Mouse (Mus musculus) stomach, embryonic 16.5 days (tissue): ENCODE data around the gene Cox8a. TPM values are rescaled to one million over a fixed set of nuclear protein-coding genes. Genes with fewer than 3 reads are reported as not detected.
A peak's percentile ranks its signal among the peaks of the same experiment; 100 is the strongest.

Source experiments
- ATAC-seq: fragments of 200-750 bp; cut with Nextera tagmentation; 2 replicates; pipeline ENCODE4 v1.8.0; 2017; ENCODE audit warnings: moderate number of reproducible peaks, moderate TSS enrichment; ENCODE audit not compliant: insufficient read depth, low FRiP score
- H3K27ac ChIP-seq: fragments of 300-500 bp; sonication (generic); 2 replicates; pipeline ENCODE4 v1.5.1; 2014; ENCODE audit warnings: low read length
- H3K27me3 ChIP-seq: fragments of 300-500 bp; sonication (generic); 2 replicates; pipeline ENCODE4 v1.6.1; 2014; ENCODE audit warnings: low read length, control low read depth, mixed read lengths; ENCODE audit not compliant: control insufficient read depth, insufficient read depth
- H3K36me3 ChIP-seq: fragments of 300-500 bp; sonication (generic); 2 replicates; pipeline ENCODE4 v1.6.1; 2014; ENCODE audit warnings: low read length; ENCODE audit not compliant: control insufficient read depth, insufficient read depth
- H3K4me1 ChIP-seq: fragments of 300-500 bp; sonication (generic); 2 replicates; pipeline ENCODE4 v1.6.1; 2014; ENCODE audit warnings: low read length, control low read depth, mixed read lengths; ENCODE audit not compliant: control insufficient read depth, insufficient read depth
- H3K4me2 ChIP-seq: fragments of 300-500 bp; sonication (generic); 2 replicates; pipeline ENCODE4 v1.6.1; 2014; ENCODE audit warnings: low read depth, low read length, mixed read lengths
- H3K4me3 ChIP-seq: fragments of 300-500 bp; sonication (generic); replicated peaks from 2 replicates; pipeline ENCODE4 v1.5.1; 2014; ENCODE audit warnings: mild to moderate bottlenecking, low read length
- H3K9ac ChIP-seq: fragments of 300-500 bp; sonication (generic); 2 replicates; pipeline ENCODE4 v1.6.1; 2014; ENCODE audit warnings: low read length
- H3K9me3 ChIP-seq: fragments of 300-500 bp; sonication (generic); replicated peaks from 2 replicates; pipeline ENCODE4 v1.6.1; 2016; ENCODE audit warnings: low read length, control low read depth; ENCODE audit not compliant: control insufficient read depth
- WGBS: fragments of 180-500 bp; shearing (Covaris S2); extraction: QIAGEN DNeasy Blood & Tissue Kit; methylation state at CpG from one replicate; pipeline ENCODE4 v1.1.7; 2014; 5-methylcytosine and 5-hydroxymethylcytosine counted together
- polyA plus RNA-seq: library from polyadenylated mRNA; unstranded; fragments of >200 nt; fragmentation: Nextera tagmentation; extraction: Ambion mirVana; gene quantifications from 2 replicates; pipeline ENCODE4 v1.2.1, GENCODE M21; 2015

Gene Cox8a
- polyA plus RNA-seq, 1 experiment from 2014 or later, result 1,009 TPM

DNA sequence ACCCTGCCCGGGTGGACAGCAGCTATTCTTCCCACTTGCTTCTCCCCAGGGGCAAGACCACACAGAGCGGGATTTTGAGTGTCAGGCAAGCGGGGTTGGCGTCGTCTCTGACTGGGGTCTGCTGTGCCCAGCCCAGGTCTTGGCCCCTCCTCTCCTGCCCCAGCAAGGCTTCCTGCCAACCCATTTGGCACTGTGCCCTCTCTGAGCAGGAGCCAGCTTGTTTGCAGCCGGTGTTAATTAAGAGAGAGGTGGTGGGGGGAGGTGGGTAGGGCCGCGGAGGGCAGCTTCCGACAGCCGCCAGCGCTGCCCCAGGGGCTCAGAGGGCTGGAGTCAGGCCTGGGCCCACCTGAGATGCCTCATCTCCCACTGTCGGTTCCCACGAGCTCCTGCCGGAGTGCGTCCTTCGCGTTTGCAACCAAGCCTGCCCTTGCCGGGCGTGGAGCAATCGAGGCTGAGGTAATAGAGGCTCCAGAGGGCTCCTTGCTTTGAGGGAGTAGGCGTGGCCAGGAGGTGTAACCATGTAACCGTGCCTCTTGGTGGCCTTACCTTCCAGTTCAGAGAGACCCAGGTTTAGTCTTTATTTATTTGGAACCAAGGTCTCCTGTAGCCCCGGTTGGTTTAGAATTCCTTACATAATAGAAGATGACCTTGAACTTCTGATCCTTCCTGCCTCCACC lies 35.0 kb downstream of the Cox8a start:
- no peaks in the 10 kb centered on the region for H3K36me3 ChIP-seq
- peaks cover 35% of the 10 kb centered on the region for H3K4me1 ChIP-seq
- peak overlapping the region; percentile 67 for H3K9ac ChIP-seq

DNA sequence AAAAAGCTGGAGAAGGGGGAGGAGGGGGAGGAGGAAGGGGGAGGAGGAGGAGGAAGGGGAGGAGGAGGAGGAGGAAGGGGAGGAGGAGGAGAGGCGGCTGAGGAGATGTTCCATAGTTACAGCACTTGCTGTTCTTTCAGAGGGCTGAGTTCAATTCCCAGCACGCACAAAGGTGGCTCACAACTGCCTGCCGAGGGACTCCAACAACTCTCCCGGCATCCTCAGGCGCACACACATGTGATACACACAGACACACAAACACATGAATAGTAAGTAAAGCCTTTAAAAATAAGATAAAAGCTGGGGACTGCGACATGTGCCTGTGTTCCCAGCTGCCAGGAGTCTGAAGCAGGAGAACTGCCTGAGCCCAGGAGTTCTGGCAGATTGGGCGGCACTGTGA lies 35.9 kb downstream of the Cox8a start:
- H3K27ac ChIP-seq, result peak overlapping the region; percentile 74; the same call in 1 of the 2 replicates
- WGBS, result 66% methylated on average over 7 of the region's 7 CpGs
- no peaks in the 10 kb centered on the region for H3K27me3 ChIP-seq
- H3K4me3 ChIP-seq, result no peak overlapping the region
- H3K9ac ChIP-seq, result no peak overlapping the region
- H3K4me1 ChIP-seq, result peaks cover 29% of the 10 kb centered on the region
- no peaks in the 10 kb centered on the region for H3K9me3 ChIP-seq
- no peaks in the 10 kb centered on the region for H3K36me3 ChIP-seq
- no peak overlapping the region for H3K4me2 ChIP-seq
- ATAC-seq, result no peak

More for the DNA sequence above, 35.0 kb downstream of the Cox8a start:
- Histone ChIP-seq H3K27me3 (no peaks in the 10 kb centered on the region), H3K9me3 (no peaks in the 10 kb centered on the region), H3K27ac (peak overlapping the region; percentile 74), H3K4me3 (peak overlapping the region; percentile 22), H3K4me2 (peak overlapping the region; percentile 50)
- ATAC-seq, result peak; percentile 74
- WGBS, result 8% methylated on average over 23 of the region's 23 CpGs

DNA sequence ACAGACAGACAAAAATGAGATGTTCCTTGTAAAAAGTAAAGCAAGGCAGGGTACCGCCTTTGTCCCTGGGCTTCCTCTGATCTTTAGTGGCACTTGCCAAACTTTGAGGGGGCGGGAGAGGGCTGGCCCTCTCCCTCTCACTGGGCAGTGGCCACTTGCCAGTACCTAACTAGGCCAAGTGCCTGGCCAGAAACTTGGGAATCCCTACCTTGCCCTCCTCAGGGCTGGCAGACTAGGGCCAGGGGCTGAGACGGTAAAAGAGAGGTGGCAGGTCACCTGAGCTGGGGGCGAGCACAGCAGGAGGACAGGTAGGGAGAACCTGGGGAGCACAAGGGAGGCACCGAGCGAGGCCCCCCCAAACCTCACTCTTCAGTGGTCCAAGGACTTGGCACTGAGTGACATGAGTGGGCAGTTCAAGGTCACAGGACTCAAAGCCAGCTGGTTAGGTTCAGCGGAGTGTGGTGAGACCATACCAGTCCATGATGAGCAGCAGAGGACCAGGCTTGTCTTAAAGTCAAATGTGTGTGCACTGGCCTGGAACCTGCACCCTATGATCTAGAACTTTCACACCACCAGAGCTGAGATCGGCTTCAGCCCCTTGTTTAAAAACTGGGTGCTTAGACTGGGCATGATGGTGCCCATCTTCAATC lies 36.5 kb downstream of the Cox8a start:
- Histone ChIP-seq H3K4me2 (no peak overlapping the region), H3K9ac (no peak overlapping the region), H3K36me3 (no peaks in the 10 kb centered on the region), H3K4me1 (peaks cover 29% of the 10 kb centered on the region), H3K27me3 (no peaks in the 10 kb centered on the region), H3K9me3 (no peaks in the 10 kb centered on the region), H3K27ac (no peak overlapping the region), H3K4me3 (no peak overlapping the region)
- ATAC-seq, result no peak
- 91% methylated on average over 8 of the region's 8 CpGs for WGBS

DNA sequence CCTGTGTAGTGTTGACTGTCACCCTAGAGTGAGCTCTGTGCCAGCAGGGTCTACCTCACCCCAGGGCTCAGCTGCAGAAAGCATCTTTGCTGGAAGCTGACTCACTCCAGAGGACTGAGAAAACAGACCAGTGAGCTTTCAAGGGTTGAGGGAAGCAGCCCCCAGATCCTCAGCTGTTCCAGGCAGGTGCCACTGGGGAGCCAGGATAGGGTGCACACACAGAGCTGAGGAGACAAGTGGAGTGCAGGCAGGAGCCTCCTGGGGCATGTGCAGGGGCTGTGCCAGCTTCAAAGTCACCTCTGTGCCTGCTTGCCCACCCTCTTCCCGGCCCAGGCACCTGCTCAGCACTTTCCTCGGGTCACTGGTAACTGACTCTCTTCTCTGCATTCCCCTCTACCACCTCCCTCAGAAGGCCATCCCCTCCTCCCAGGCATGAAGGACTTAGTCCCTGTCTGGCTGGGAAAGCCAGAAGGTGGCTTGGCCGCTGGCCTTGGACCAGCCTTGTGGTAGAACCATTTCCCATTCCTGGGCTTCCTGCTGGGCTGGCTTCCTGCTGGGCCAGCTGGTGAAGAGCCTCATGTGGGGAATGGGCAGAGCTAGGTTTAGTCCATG lies 38.5 kb downstream of the Cox8a start:
- no peaks in the 10 kb centered on the region for H3K9me3 ChIP-seq
- H3K4me1 ChIP-seq, result peaks cover 24% of the 10 kb centered on the region
- H3K36me3 ChIP-seq, result no peaks in the 10 kb centered on the region
- no peak overlapping the region for H3K4me2 ChIP-seq
- H3K27ac ChIP-seq, result no peak overlapping the region
- H3K9ac ChIP-seq, result no peak overlapping the region
- no peak overlapping the region for H3K4me3 ChIP-seq
- H3K27me3 ChIP-seq, result no peaks in the 10 kb centered on the region
- 48% methylated on average over 3 of the region's 3 CpGs for WGBS
- no peak for ATAC-seq

DNA sequence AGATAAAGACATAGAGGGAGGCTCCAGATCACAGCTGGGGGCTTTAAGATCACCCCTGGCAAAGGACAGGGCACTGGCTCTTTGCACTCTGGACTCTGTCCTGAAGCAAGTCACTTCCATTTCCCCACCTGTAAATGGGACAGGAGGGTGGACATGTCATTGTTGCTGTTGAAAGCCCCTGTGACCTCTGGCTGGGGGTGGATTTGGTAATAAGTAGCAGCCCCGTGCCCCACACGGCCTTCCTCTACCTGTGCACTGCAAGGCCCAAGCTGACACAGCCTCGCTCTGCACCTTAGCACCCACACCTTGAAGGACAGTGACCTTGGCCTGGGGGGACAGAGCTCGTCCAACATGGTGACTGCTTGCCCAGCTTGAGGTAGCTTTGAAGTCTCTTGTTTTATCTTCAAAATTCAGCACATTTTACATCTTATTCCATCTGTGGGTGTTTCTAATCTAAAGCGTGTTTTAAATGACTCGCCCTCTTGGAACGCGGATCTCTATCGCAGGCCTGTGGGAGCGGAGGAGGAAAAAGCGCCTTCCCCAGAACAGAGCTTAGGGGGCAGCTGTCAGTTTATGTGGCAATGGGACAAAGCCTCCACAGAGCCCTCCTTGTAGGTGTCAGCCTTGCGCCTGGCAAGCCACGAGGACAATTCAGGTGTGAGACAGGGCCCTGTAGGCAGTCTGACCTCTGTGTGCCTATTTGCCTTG lies 39.5 kb downstream of the Cox8a start:
- no peak for ATAC-seq
- no peaks in the 10 kb centered on the region for H3K27me3 ChIP-seq
- no peak overlapping the region for H3K4me2 ChIP-seq
- H3K27ac ChIP-seq, result no peak overlapping the region
- no peaks in the 10 kb centered on the region for H3K36me3 ChIP-seq
- no peak overlapping the region for H3K4me3 ChIP-seq
- H3K4me1 ChIP-seq, result peaks cover 24% of the 10 kb centered on the region
- no peaks in the 10 kb centered on the region for H3K9me3 ChIP-seq
- no peak overlapping the region for H3K9ac ChIP-seq
- 48% methylated on average over 13 of the region's 13 CpGs for WGBS

DNA sequence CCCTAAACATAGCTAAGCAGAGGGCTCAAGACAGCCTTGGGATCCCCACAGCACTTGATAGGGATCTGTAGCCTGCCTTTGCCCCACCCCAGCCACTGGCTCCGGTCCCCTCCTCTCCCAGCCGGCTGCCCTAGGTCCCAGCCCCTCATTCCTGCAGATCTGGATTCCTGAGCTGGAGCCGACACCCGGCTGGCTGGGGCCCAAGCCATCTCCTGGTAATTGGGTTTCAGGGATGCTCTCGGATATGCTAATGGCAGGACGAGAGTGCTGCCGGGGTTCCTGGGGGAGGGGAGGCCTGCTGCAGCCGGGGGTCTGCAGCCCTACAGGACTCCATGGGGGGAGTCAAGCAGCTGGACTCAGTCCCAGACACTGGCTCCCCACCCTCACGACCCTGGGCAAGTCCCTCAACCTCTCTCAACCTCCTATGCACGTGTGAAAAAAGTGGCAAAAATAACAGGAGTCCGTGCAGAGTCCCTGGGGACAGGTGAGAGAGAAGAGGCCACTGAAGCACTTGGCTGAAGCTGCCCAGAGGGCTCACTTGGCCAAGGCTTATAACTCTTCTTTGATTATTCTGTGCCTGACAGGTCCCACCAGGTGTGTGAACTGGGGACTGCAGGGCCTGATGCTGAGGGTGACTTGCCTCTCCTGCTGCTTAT lies 41.2 kb downstream of the Cox8a start:
- H3K4me2 ChIP-seq, result no peak overlapping the region
- H3K27ac ChIP-seq, result no peak overlapping the region
- H3K36me3 ChIP-seq, result no peaks in the 10 kb centered on the region
- 14% methylated on average over 11 of the region's 11 CpGs for WGBS
- H3K27me3 ChIP-seq, result no peaks in the 10 kb centered on the region
- peaks cover 26% of the 10 kb centered on the region for H3K4me1 ChIP-seq
- 0 out of 2 replicates have a peak, but pooled peaks have one; percentile 26 for ATAC-seq
- no peaks in the 10 kb centered on the region for H3K9me3 ChIP-seq
- no peak overlapping the region for H3K4me3 ChIP-seq
- H3K9ac ChIP-seq, result no peak overlapping the region; the same call in 1 of the 2 replicates

DNA sequence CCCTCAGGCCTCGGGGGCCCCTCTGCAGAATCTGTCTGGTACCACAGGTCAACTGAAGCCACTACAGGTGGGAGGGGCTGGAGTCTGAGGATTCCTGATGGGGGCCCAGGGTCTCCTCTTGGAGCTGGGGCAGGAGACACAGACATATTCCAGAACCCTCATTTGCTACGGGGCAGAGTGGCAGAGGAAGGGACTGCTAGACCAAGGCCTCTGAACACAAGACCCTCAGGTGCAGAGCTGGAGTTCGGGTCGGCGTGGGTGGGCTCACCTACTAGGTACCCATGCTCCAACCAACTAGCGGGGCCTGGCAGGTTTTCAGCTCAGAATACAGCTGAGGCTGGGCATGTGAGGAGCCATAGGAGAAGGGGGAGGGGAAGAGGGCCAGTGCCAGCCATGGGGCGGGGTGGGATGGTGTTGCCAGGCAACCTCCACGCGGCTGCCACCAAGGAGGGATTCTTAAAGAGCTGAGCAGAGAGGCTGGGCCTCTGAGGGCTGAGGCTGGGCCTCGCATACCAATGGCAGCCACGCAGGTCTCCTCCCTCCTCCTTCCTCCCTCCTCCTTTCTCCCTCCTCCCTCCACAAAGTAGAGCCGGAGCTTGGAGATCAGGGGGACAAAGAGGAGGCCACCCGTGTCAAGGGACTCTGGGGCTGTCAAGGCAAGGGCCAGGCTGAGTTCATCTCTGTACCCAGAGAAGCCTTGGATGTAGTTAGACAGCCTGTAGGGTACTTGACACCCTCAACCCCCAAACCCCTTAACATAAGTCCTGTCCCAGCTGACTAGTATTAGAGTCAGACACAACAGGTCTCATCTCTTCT lies 45.2 kb downstream of the Cox8a start:
- 17% methylated on average over 13 of the region's 13 CpGs for WGBS
- Histone ChIP-seq H3K36me3 (no peaks in the 10 kb centered on the region), H3K4me3 (no peak overlapping the region), H3K9me3 (no peaks in the 10 kb centered on the region), H3K27me3 (peaks cover 5% of the 10 kb centered on the region), H3K4me1 (peaks cover 27% of the 10 kb centered on the region), H3K4me2 (no peak overlapping the region), H3K9ac (no peak overlapping the region), H3K27ac (no peak overlapping the region)
- ATAC-seq, result peak; percentile 80

DNA sequence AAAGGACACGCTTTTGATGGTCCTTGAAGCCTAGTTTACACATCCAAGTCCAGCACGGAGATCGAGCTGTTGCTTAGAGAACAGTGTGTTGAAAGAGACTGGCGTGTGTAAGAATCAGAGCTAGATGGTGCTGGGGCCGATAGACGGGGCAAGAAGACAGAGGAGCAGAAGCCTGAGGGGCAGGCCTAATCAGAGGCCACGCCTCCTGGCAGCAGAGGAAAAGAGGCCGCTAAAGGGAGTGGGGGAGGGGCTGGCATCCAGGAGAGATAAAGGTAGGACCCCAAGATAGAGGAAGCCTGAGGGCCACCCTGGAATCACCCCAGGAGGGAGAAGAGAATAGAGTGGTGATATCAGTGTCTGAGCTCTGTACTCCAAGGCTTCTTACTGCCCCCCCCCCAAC lies 46.0 kb downstream of the Cox8a start:
- peaks cover 12% of the 10 kb centered on the region for H3K27me3 ChIP-seq
- 0 out of 2 replicates have a peak overlapping the region, but pooled peaks have one; percentile 21 for H3K9ac ChIP-seq
- 19% methylated on average over 8 of the region's 8 CpGs for WGBS
- ATAC-seq, result no peak
- H3K4me1 ChIP-seq, result peaks cover 27% of the 10 kb centered on the region
- H3K27ac ChIP-seq, result no peak overlapping the region
- no peak overlapping the region for H3K4me3 ChIP-seq
- H3K36me3 ChIP-seq, result no peaks in the 10 kb centered on the region
- H3K4me2 ChIP-seq, result no peak overlapping the region
- H3K9me3 ChIP-seq, result no peaks in the 10 kb centered on the region
